Mouse (Mus musculus): Measurements from ENCODE around the gene Slc50a1.
A peak's percentile ranks its signal among the peaks of the same experiment; 100 is the strongest.

The Slc50a1 gene

DNA sequence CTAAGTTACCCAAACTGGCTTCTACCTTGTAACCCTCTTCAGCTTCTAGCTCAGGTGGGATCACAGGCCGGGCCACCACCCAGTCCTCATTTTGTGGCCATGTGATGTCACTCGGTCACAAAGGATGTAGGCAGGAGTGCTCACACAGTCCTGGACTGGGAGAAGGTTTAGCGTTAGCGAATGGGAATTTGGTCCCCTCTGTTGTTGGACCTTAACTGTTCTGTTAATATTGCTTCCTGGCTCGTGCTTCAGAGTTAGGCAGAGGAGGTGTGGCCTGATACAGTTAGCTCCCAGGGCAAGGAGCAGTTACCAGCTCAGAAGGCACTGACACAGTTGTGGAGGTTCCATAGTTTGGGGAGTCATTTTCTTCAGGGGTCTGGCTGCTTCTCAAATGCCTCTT lies 23.8 kb upstream of the Slc50a1 start:
- DNase-seq, result peak; percentile 49 to 77

DNA sequence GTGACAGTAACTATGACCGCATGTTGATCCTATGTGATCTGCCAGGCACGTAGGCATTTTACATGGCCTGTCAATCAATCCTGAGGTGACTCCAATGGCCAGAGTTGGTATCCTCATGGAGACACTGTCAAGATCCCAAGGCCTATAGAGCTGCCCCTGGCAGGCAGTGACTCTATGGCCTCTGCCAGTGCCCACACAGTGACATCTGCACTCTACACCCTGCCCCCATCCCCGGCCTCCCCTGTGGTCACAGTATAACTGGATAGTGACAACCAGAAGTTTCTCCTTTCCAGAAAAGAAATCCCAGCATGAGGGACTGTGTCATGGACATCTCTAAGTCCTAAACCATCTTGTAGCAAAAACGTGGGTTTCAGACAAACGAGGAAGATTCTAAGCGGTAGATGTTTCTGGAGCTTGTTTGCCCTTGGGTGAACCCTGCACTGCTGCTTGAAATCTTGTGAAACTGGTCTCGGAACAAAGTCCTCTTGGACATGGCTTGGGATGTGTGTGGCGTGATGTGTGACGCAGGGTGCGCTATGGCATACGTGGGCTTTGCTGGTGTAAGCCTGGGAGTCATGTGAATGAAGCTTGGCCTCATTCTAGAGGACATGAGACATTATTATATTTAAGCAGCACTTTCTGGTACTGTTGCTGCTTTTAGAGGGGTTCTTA lies 23.0 kb upstream of the Slc50a1 start:
- peak; percentile 62 to 82 for DNase-seq

DNA sequence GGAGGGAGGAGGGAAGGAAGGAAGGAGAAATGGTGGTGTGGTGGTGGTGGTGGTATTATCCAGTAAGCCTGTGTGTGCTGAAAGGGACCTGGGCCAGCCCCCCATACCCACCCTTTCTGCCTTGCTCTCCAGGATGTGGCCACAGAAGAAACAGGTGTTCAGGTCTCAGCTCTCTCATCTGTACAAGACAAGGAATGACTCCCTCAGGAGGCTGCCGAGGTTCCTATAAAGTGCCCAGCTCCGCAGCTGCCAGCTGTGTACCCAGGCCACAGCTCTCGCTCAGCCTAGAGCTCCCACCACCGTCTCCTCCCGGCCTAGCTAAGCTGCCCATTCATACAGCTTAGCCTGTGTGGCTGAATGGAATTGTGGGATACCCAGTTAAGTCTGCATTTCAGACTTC lies 21.9 kb upstream of the Slc50a1 start:
- no peak for DNase-seq

DNA sequence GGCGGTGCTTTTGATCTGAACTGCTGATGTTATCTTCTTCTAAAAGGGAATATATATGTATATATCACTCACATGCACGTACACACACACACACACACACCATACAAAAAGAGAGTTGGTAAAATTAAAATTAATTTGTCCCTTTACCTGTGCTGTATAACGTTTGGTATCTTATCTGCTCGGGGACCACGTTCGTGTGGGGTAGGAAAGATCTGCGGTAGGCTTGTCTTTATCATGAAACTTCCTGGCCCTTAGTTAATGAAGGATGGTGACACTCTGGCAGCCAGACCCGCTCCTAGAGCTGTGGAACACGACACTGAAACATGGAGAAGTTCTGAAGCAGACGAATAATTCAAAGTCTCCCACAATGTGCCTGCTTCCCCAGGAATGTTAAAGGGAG lies 21.5 kb upstream of the Slc50a1 start:
- no peak for DNase-seq

DNA sequence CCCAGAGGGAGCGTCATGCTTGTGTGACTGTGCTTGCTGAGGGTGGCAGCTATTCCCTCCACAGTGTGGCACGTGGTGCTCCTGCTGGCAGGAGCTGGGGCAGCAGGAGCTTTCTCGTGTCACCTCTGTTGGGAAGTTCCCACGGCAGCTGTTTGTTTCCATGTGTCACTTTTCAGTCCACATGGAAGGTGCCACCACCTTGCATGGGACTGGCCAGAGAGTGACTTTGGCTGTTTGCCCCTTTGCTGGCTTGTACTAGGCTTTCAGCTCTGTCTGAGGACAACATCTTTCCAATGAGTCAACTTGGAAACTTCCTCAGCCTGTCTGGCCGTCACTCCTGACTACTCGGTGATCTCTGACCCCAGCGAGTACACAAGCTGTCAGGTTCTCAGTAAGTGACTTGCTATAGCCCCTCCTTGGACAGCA lies 18.1 kb upstream of the Slc50a1 start:
- DNase-seq, result peak; percentile 51 to 84

DNA sequence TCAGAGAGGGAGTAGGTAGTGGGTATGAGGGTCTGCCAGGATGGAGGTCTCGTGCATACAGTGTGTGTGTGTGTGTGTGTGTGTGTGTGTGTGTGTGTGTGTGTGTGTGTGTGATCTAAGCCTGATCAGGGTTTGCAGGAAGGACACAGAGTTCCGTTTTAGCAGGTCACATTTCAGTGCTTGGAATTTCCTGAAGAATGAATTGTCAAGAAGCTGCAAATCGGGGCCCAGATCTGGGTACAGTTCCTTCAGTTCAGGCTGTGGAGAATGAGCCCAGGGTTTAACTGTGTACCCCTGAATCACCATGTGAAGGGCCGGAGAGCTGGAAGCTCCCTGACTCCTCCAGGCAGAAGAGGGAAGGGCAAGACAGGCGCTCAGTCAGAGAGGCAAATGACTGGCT lies 16.9 kb upstream of the Slc50a1 start:
- DNase-seq, result no peak

DNA sequence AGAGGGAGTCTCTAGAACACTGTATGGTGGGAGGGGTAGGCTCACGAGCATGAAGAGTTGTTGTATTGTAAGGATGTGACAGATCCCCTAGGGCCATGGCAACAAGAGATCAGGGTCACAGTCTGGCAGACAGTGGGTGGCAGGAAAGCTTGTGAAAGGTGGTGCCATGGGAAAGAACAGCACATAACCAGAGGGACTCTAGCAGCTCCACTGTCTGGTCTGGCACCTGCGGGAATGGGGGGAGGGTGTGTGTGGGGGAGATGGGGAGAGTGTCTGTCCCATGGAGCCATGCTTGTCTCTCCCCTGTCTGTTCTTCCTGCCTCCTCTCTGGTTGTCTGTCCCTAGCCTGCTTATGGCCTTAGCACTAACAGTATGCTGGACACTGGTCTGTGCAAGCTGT lies 15.2 kb upstream of the Slc50a1 start:
- DNase-seq, result no peak

DNA sequence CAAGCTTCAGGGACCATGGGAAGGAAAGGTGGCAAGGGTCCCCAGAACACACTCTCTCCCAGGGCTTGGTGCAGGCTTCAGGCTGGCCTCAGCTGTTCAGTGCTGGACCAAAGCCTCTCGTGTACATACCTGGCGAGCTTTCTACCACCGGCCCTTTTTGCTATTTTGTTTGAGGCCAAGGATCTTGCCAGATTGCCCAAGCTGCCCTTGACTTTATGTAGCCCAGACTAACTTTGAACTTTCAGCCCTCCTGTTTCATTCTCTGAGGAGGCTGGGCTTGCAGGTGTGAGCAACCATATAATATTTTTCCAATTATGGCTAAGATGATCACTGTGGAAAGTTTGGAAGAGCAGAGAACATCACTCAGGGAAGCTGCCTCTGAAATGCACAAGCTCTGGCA lies 13.9 kb upstream of the Slc50a1 start:
- DNase-seq, result no peak

DNA sequence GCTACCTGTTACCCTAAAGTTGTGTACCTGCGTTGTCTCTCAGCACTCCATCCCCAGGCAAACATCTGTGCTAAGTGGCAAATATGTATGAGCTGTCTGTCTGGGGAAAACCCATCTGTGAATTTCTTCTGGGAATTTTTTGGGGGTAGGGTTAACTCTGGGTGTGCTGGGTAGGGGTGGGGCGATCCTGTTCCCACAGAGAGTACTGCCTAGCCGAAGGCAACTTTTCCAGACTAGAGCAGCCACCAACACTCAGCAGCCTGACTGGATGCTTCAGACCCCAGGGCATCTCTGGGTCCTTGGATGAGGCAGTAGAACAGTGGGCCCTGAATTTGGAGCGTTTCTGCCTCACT lies 11.9 kb upstream of the Slc50a1 start:
- no peak for DNase-seq

DNA sequence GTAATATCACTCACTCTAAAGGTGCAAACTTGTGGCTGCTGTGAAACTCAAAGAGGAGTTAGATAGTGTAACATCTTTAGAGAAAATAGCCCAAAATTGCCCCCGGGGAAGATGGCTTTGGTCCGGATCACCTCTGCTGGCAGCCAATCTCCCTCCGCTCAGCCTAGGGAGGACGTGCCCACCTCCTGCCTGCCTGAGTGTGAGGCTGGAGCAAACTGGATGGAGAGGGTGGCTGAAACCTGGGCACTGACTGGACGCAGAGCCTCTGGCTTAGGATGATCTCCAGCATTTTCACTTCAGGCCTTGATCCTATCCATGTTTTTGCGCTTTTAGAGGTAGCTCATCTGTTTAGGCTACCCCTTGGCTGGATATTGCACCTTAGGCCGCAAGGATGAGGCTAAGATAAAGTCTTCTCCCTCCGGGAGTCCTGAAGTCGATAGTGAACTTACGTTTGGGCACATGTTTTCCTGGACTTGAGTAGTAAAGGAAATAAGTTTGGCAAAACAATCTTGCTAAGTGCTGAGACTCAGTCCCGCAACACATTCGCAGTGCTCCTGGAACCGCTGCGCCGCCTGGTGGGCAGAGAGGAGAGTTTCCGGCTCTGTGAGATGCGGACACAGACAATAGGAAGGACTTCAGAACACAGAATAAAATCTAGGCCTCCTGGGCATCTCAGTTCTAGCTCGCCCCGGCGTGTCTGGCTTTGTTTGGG lies 11.4 kb upstream of the Slc50a1 start:
- DNase-seq, result peak; percentile 86 to 90

DNA sequence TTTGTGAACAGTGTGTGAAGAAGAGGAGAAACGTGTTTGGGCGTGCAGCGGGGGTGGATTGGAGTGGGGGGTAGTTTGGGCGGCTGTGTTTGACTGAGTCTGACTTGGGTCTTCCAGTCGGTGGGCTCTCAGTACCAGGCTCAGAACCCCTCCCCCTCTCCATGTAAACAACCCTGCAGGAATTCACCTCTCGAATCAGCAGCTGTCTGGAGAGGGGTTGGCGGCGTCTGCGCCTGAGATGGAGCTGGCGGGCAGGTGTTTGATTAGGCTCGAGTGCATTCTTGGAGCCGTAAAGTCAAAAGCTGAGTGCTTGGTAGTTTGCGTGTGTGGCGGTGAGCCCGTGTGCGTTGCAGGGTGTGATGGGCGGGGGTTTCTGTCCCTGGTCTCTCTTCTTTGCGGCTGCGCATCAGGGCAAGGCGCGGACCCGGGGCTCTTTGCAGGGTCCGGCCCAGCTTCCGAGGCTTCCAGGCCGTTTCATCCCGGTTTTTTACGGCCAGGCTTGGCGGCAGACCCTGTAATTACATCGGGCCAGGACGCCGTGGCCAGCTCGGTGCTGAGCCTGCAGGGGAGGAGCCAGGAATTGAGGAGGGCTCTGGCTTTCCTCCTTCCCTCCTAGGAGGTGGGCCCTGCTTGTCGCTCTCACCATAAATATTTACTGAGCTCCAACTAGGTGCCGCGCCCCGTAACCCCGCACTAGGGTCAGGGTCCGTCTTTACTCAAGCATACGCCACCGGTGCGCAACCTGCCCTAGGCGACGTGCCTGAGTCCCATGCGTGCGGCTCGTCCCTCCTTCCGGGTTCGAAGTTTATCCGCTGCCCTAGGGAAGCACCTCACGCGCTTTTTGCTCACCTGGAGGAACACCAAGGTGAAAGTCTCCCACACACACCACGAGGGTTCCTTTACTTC lies 10.5 kb upstream of the Slc50a1 start, which contains the start of gene Efna1:
Efna1 (minus strand) TSS at position 537 of the 906 bp plus-strand sequence.
- peak; percentile 84 to 94 for DNase-seq

DNA sequence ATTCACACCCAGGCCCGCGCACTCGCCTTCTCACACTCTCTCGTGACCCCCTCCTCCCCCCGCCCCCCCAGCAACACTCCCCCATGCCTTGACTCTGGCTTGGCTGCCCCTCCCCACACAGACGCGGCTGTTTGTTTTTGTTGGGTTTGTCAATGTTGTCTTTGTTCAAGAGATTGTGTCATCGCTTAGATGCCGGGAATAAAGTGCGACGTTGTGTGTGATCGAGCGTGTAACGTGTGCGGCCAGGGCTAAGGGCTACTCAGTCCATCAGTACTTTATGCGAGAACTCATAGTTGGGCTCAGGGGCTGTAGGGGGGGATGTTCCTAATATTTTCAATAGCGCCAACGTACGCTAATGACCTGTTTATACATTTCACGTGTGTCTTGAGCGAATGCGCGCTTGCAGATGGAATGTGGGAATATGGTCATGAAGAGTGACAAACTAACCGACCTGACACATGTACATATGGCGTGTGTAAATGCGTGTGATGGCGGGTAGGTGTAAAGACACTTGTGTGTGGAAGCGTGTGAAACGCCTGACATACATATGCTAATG lies 9.8 kb upstream of the Slc50a1 start:
- peak in 1 of 2 experiments; percentile 46 for DNase-seq

DNA sequence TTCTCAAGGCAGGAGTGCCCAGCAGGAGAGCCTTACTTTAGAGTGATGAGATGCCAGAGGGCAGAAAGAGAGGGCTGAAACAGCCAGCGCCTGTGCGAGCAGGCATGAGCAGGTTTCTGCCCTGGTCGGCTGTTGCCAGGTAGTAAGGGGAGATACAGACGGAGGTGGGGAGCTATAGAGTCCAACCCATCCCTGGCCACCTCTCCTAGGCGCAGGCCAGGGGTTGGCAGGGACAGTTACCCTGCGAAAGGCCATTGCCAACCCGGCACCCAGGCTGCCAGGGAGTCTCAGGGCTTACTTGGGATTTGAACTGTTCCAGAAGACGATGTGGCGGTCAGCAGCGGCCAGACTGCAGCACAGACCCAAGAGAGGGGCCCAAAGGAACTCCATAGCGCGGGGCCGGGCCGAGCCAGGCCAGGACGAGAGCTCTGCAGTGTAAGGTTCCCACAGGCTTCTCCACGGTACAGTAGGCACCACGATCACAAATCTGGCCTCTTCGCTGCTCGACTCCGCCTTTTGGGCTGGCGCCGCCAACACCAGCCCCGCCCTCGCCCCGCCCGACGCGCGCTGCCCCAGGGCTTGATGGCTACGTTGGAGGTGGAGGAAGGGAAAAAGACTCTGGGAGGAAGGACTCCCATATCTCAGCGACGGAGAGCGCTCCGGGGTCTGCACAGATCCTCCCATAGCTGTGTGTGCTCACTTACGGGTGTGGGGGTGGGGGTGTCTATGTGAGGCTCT lies 9.0 kb upstream of the Slc50a1 start:
- peak; percentile 94 to 96 for DNase-seq

DNA sequence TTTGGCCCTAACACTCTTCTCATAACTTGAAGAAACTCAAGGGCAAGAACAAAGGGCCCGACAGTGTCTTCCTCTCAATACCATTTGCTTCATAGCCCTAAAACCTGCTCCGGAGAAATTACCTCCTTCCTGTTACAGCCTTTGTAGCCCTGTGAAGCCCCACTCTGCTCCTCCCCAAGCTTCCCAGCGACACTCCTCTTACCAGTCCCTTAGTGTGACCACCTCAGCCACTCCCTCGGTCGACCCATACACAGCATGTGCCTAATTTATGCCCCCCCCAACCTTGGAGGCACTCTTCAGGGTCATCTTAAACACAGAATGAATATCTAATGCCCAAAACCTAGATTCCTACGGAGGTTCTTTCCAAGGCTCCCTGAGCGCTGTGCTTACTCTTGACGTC lies 8.3 kb upstream of the Slc50a1 start:
- DNase-seq, result peak in 1 of 2 experiments; percentile 46

DNA sequence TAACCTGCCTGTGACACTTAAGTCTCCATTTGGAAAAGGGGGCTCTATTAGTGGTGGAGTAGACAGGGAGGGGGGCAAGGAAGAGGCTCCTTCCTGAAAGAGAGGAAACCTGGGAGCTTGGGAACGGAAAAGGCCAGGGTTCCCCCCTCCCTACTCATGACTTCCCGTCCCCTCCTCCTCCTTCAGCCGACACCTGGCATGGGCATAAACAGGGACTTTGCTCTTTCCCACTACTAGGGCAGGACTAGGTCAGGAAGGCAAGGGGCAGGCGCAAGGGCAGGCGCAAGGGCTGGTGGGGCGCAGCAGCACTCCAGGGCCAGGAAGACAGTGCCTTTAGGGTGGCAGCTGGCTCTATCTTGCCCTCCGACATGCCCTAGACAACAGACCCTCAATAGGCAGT lies 7.7 kb upstream of the Slc50a1 start:
- DNase-seq, result peak; percentile 82 to 94

DNA sequence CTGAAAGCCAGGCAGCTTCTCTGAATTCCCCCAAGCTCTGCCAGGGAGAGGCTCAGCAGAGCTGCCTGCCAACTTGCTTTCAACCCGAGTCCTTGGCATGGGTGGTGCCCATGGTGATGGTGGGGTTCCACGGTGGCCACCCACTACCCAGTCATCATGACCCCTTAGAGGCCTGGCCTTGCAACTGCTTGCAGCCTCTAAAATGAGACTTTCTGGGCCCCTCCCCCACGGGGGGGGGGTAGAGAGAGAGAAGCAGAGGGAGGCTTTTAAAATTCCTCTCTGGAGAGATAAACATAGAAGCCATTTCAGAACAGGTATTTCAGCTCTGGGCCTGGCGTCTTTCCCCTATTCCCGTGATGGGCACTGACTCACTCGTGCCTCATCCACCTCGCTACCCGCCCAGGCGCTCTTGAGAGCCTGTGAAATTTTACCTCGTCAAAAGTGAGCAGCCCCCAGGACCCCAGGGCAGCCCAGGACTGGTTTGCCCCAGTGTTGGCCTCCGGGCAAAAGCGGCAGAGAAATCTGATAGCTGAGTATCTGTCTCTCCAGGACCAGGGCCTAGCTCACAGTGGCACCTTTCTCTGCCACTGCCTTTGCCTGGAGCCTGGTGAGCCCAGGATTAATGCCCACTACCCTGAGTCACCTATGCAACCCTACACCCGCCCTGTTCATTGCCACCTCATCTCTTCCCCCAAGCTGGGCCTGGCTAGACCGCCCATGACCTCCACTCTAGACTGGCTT lies 7.1 kb upstream of the Slc50a1 start:
- DNase-seq, result peak; percentile 41 to 67

DNA sequence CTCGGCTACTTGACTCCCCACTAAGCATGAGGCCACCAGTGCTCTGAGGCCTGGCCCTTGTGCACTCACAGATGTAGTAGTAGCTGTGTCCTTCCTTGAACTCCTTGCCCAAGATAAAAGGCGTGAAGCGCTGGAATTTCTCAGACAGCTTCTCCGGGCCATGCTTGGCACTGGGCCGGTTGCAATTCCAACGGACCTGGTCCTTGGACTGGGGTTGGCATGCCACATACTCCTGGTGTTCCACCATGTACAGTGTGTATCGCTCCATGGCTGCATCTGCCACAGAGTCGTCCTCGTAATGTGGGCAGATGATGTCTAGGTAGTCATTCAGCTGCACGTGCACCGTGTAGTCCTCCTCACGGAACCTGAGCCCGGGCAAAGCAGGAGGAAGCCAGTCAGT lies 5.7 kb upstream of the Slc50a1 start:
- peak in 1 of 2 experiments; percentile 63 for DNase-seq

DNA sequence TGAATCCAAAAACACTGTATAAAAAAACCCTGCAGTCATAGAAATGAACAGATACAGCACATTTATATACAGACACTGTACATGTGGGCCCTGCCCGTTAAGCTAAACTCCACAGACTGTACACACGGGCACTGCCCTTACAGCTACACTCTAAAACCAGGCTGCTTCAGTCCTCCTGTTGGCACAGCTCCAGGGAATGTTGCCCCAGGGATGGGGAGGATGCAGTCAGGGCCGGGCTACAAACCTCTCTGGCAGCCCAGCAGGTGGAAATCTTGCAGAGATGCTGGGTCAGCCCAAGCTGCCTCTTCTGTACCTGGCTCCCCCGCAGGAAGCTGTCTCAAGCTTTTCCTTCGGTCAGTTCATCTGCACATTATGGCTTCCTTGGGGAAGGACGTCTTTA lies 1.4 kb upstream of the Slc50a1 start:
- peak; percentile 64 to 72 for DNase-seq

DNA sequence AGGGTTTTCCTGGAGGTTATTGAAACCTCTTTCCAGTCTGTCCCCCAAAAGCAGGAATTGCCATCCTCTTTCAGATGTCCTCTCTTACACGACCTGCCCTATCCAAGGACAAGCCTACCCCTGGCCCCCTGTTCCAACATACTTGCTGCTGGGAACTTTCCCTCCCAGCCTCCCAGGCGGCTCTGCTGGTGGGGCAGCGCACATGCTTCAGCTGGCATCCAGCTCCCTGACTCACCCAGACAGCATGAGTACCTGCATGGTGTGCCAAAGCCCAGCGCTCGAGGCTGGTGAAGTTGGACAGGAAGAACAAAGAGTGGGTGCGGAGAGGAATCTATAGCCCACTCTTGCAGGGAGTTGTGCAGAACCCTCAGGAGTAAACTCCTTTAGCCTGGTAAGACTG lies 521 bp upstream of the Slc50a1 start:
- DNase-seq, result peak; percentile 34 to 66

DNA sequence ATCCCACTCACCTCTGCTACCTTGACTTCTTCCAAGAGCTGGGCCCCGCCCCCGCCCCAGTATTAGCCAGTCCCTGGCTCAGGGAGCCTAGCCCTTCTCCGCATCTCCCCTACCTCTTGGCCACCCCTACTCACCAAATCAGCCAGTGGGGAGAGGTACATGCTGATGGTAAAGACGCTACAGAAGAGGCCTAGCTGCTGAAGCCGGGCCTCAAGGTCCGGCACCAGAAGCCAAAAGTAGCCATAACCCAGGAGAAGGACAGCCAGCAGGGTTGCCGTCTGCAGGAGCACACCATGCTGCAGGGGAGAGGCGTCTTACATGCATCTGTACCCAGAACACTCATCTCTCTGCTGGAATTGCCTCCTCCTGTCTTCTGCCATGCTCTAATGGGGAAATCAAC lies 1.5 kb downstream of the Slc50a1 start:
- no peak for DNase-seq

DNA sequence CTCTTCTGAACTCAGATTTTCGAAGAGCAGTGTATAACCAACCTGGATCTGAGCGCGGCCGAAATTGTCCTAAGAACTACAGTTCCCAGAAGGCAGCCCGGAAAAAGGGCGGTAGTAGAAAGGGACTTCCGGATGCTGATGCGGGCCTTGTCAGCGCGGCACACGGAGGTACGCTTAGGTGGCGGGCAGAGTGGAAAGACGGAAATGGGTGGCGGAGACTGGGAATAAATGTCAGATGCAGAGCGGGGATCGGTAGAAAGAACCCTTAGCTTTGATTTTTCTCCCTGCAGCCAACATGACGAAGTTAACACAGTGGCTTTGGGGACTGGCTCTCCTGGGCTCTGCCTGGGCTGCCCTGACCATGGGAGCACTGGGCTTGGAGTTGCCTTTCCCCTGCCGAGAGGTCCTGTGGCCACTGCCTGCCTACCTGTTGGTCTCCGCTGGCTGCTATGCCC lies 3.9 kb downstream of the Slc50a1 start:
- DNase-seq, result peak; percentile 85 to 90

DNA sequence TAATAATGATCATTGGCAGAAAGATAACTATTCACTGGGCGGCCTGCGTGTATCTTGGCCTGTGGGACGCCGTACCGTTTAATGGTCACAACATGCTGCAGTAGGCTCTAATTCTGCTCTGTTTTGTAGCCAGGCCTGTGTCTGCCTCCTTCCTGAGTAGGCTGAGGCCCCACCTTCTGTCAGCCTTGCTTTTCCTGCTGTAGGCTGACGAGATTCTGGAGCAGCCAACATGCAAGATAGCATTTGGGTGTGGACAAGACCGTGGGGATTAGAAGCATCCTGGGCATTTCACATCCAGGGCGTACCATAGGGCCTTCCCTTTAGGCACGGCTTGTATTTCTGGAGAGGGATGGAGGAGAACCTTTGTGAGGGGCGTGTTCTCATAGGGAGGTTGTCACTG lies 8.0 kb downstream of the Slc50a1 start:
- peak; percentile 45 to 68 for DNase-seq

Measured in kidney, postnatal 25 days (tissue).